Mouse (Mus musculus): ENCODE results near the gene H2-K1.

GRCm38 (mm10) chr17:34023678-34024077, 23.5 kb upstream of the H2-K1 start:
- no peak for TF ChIP-seq CTCF (IDR thresholded peaks at IDR 0.05; ENCODE audit: low read depth, low read length)
- no peak for TF ChIP-seq POLR2A (IDR thresholded peaks at IDR 0.05; ENCODE audit: insufficient read depth, low read length)
